Mouse (Mus musculus) splenic B cell, adult 2 months (primary cell): Measurements from ENCODE around the gene Vmn1r20.
"Not testable (repeated sequence)": the region's sequence is repeated elsewhere in the genome, so short reads cannot be mapped to it uniquely, and the experiment has no call there.

Source experiments
- DNase-seq: peaks from one replicate; pipeline ENCODE4 v3.0.0-alpha.2; 2011; ENCODE audit warnings: low read depth, low spot score
- H3K27me3 ChIP-seq: 2 replicates; pipeline ENCODE4 v1.6.1; 2012; ENCODE audit warnings: mild to moderate bottlenecking, low read length, moderate library complexity, mixed read lengths; ENCODE audit not compliant: control insufficient read depth, poor library complexity, insufficient read depth, severe bottlenecking
- H3K36me3 ChIP-seq: 2 replicates; pipeline ENCODE4 v1.6.1; 2012; ENCODE audit warnings: mild to moderate bottlenecking, low read length, moderate library complexity, mixed read lengths; ENCODE audit not compliant: control insufficient read depth, poor library complexity, insufficient read depth, severe bottlenecking

Vmn1r20 gene

GRCm38 (mm10) chr6:57428630-57429029, at the start of gene Vmn1r20:
Gene Vmn1r20, plus strand, starts transcription at chr6:57428930.
- Histone ChIP-seq H3K27me3 (no peaks in the 10 kb centered on the region), H3K36me3 (no peaks in the 10 kb centered on the region)
- DNase-seq, result no peak

GRCm38 (mm10) chr6:57395683-57396082, 33.0 kb upstream of the Vmn1r20 start, which contains the start of gene Vmn1r18:
Gene Vmn1r18, minus strand, starts transcription at chr6:57395783.
- Histone ChIP-seq H3K36me3 (no peaks in the 10 kb centered on the region), H3K27me3 (no peaks in the 10 kb centered on the region)
- no peak for DNase-seq

DNA sequence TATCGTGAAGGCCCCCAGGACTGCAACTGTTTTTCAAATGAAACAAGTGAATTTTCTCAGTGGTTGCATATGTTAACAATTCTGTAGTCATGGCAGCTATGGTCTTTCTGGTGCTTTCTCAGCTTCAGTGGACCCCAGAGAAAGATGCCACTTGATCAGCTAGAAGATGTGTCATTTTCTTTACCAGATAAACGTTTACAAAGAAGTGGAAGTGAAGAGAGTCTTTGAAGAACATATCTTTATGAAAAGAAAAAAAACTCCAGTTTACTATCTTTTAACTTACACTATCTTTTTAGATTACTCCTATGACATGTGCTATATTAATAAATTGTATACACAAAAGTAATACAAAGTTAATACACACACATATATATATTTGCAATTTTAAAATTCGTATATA, 25.2 kb upstream of the Vmn1r20 start, which contains the start of gene Vmn1r19:
Vmn1r19 (plus strand) TSS at position 301 of the 400 bp plus-strand sequence.
- not testable (repeated sequence) for H3K36me3 ChIP-seq, H3K27me3 ChIP-seq, DNase-seq

GRCm38 (mm10) chr6:57431196-57431595, 2.5 kb downstream of the Vmn1r20 start:
- DNase-seq, result peak; percentile 48
- Histone ChIP-seq H3K36me3 (no peaks in the 10 kb centered on the region), H3K27me3 (no peaks in the 10 kb centered on the region)

- not testable (repeated sequence) for DNase-seq, H3K27me3 ChIP-seq, H3K36me3 ChIP-seq
Observed at GRCm38 (mm10) chr6:57468161-57468560, 39.4 kb downstream of the Vmn1r20 start.
